Mouse (Mus musculus): ENCODE measurements around the gene Anxa2. TPM values are rescaled to one million over a fixed set of nuclear protein-coding genes. Genes with fewer than 3 reads are reported as not detected.

Gene Anxa2
- total and polyA plus RNA-seq, 3 experiments, result 0.13 to 0.26 TPM; not detected in 1

DNA sequence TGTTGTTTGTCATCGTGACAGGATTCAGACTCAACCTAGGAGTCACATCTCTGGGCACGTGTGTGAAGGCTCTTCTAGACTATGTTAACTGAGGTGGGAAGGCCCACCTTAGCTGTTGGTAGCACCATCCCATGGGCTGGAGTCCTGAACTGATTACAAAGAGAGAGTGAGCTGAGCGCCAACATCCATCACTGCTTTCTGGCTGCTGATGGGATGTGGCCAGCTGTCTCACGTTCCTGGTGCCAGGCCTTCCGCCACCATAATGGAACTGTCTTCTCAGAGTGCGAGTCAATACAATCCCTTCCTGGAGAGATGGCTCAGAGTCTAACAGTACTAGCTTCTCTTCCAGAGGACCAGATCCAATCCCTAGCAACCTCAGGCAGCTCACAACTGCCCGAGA is 62.0 kb downstream of the Anxa2 start:
- dilution Hi-C loops (cut with MboI; ENCODE audit: extremely low pct_ligation_motif_present, extremely low pct_unique_long_range_greater_than_20kb, low sequenced_read_pairs) (no loop called here), in situ Hi-C loops (cut with MboI; ENCODE audit: low pct_ligation_motif_present, low pct_unique_long_range_greater_than_20kb, low sequenced_read_pairs) (no loop called here)
- Histone ChIP-seq H3K9ac (ENCODE audit: insufficient read depth, low read depth) (no peak overlapping the region), H3K4me1 (ENCODE audit: control insufficient read depth in 1 of 2, insufficient read depth in 2 of 2) (0 out of 4 replicates have a peak, but pooled peaks cover 0 to 2% of the 10 kb centered on the region in 2 experiments), H3K36me3 (replicated peaks in 1 of 2; ENCODE audit: control insufficient read depth in 1 of 2, insufficient read depth in 1 of 2, low read length in 1 of 2) (no peaks in the 10 kb centered on the region), H3K79me2 (replicated peaks; ENCODE audit: control insufficient read depth, extremely low read depth, insufficient read depth, poor library complexity, severe bottlenecking) (no peaks in the 10 kb centered on the region), H3K4me3 (replicated peaks in 1 of 3; ENCODE audit: low read depth in 2 of 3, low read length in 2 of 3, poor library complexity in 1 of 3) (no peak overlapping the region), H3K27ac (ENCODE audit: insufficient read depth, low read depth) (no peak overlapping the region), H3K9me3 (replicated peaks; ENCODE audit: low read length) (no peaks in the 10 kb centered on the region), H3K4me2 (ENCODE audit: insufficient read depth, low read depth, poor library complexity, severe bottlenecking) (no peak overlapping the region), H3K27me3 (replicated peaks) (no peaks in the 10 kb centered on the region)
- TF ChIP-seq ZMIZ1 (IDR thresholded peaks at IDR 0.05; ENCODE audit: low read depth, low read length) (no peak), JUND (conservative IDR thresholded peaks at IDR 0.05; ENCODE audit: low read depth, low read length) (no peak), IRF4 (IDR thresholded peaks at IDR 0.05; ENCODE audit: low read depth, low read length) (no peak)
- DNase-seq (ENCODE audit: extremely low read depth), result no peak

DNA sequence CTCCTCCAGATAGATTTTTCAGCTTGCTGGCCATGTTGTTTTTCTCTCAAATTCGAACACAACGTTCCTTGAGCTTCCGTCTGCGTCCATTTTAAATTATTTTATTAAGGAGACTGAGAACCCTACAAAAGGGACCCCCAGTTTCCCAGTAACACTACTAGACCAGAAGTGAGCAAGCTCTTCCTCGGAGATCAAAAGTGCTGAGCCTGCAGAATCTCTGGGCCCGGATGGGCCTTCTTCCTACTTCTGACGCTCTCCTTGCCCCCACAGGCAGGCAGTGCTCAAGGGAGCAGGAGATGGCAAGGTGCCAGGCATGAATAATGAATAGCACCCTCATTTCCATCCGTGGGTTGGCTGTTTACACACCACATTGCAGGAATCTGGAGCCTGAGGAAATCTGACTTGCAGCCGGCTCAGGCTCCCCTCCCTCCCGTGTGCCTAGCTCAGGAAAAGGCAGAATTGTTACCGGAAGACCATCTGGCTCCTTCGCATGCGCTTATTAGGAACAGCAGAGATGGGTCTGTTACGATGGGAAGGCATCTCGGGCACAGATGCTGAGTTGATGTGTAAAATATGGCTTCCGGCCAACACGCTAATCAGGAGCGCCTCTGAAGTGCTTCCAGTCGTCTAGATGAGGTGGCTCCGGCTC is 64.1 kb downstream of the Anxa2 start:
- in situ Hi-C loops (cut with MboI; ENCODE audit: low pct_ligation_motif_present, low pct_unique_long_range_greater_than_20kb, low sequenced_read_pairs), result no loop called here
- Histone ChIP-seq H3K4me1 (ENCODE audit: control insufficient read depth in 1 of 2, insufficient read depth in 2 of 2) (0 out of 4 replicates have a peak, but pooled peaks cover 0 to 2% of the 10 kb centered on the region in 2 experiments), H3K36me3 (replicated peaks in 1 of 2; ENCODE audit: control insufficient read depth in 1 of 2, insufficient read depth in 1 of 2, low read length in 1 of 2) (no peaks in the 10 kb centered on the region), H3K4me2 (ENCODE audit: insufficient read depth, low read depth, poor library complexity, severe bottlenecking) (no peak overlapping the region), H3K9ac (ENCODE audit: insufficient read depth, low read depth) (no peak overlapping the region), H3K27ac (ENCODE audit: insufficient read depth, low read depth) (no peak overlapping the region), H3K79me2 (replicated peaks; ENCODE audit: control insufficient read depth, extremely low read depth, insufficient read depth, poor library complexity, severe bottlenecking) (no peaks in the 10 kb centered on the region), H3K9me3 (replicated peaks; ENCODE audit: low read length) (no peaks in the 10 kb centered on the region), H3K4me3 (replicated peaks in 1 of 3; ENCODE audit: low read depth in 2 of 3, low read length in 2 of 3, poor library complexity in 1 of 3) (no peak overlapping the region), H3K27me3 (replicated peaks) (no peaks in the 10 kb centered on the region)
- no peak for DNase-seq (ENCODE audit: extremely low read depth)
- dilution Hi-C loops (cut with MboI; ENCODE audit: extremely low pct_ligation_motif_present, extremely low pct_unique_long_range_greater_than_20kb, low sequenced_read_pairs), result no loop called here
- TF ChIP-seq CHD1 (IDR thresholded peaks at IDR 0.05; ENCODE audit: low read depth, low read length) (no peak), MAFK (IDR thresholded peaks at IDR 0.05; ENCODE audit: insufficient replicate concordance, low read length) (peak; percentile 70), ETS1 (conservative IDR thresholded peaks at IDR 0.05; ENCODE audit: low read depth, low read length) (no peak), E2F4 (IDR thresholded peaks at IDR 0.05; ENCODE audit: insufficient replicate concordance, low read depth, low read length) (no peak), IRF4 (IDR thresholded peaks at IDR 0.05; ENCODE audit: low read depth, low read length) (no peak)

Other genes with a start within 250 kb of the Anxa2 start
- gene Ice2, start 55.7 kb upstream of the Anxa2 start, total RNA-seq (2012; rRNA removed), result 13.3 and 13.6 TPM in 2 replicates
- 23.1 and 28.2 TPM in 2 replicates for gene Ice2, start 55.7 kb upstream of the Anxa2 start, total RNA-seq (2014; rRNA removed)
- 14.9 and 15.8 TPM in 2 replicates for gene Ice2, start 55.7 kb upstream of the Anxa2 start, polyA plus RNA-seq (2012; ENCODE audit: insufficient read length, low read depth)

Measured in CH12.LX (cell line).